Mouse (Mus musculus) midbrain, postnatal 0 days (tissue): ENCODE data around the gene Cd276. TPM values are rescaled to one million over a fixed set of nuclear protein-coding genes. Genes with fewer than 3 reads are reported as not detected.

Experiments used
- ATAC-seq: fragments of 200-750 bp; cut with Nextera tagmentation; 2 replicates; pipeline ENCODE4 v1.8.0; 2017; ENCODE audit warnings: moderate number of reproducible peaks, mild to moderate bottlenecking, moderate TSS enrichment, moderate library complexity; ENCODE audit not compliant: low FRiP score
- DNase-seq: peaks from one replicate; pipeline ENCODE4 v3.0.0-alpha.2; 2015; ENCODE audit warnings: low spot score
- H3K27ac ChIP-seq: fragments of 300-500 bp; sonication (generic); 2 replicates; pipeline ENCODE4 v1.5.1; 2014; ENCODE audit warnings: low read depth, mild to moderate bottlenecking, low read length, mixed read lengths
- H3K27me3 ChIP-seq: fragments of 300-500 bp; sonication (generic); 2 replicates; pipeline ENCODE4 v1.6.1; 2014; ENCODE audit warnings: low read length, control low read depth, mixed read lengths; ENCODE audit not compliant: insufficient read depth
- H3K36me3 ChIP-seq: fragments of 300-500 bp; sonication (generic); 2 replicates; pipeline ENCODE4 v1.6.1; 2014; ENCODE audit warnings: low read length, control low read depth, mixed read lengths; ENCODE audit not compliant: insufficient read depth
- H3K4me1 ChIP-seq: fragments of 300-500 bp; sonication (generic); 2 replicates; pipeline ENCODE4 v1.6.1; 2014; ENCODE audit warnings: mild to moderate bottlenecking, control low read depth, antibody characterized with exemption, low read length, mixed read lengths; ENCODE audit not compliant: insufficient read depth
- H3K4me2 ChIP-seq: fragments of 300-500 bp; sonication (generic); 2 replicates; pipeline ENCODE4 v1.6.1; 2014; ENCODE audit warnings: low read depth, mild to moderate bottlenecking, low read length, mixed read lengths; ENCODE audit not compliant: poor library complexity, severe bottlenecking
- H3K4me3 ChIP-seq: fragments of 300-500 bp; sonication (generic); 2 replicates; pipeline ENCODE4 v1.5.1; 2014; ENCODE audit warnings: low read depth, mild to moderate bottlenecking, low read length, moderate library complexity
- H3K9ac ChIP-seq: fragments of 300-500 bp; sonication (generic); replicated peaks from 2 replicates; pipeline ENCODE4 v1.6.1; 2014; ENCODE audit warnings: mild to moderate bottlenecking, low read length, moderate library complexity, mixed read lengths; ENCODE audit not compliant: poor library complexity, severe bottlenecking
- H3K9me3 ChIP-seq: fragments of 300-500 bp; sonication (generic); 2 replicates; pipeline ENCODE4 v1.6.1; 2016; ENCODE audit warnings: low read length, control low read depth
- CTCF ChIP-seq: IDR thresholded peaks from 2 replicates; pipeline ENCODE4 v1.5.1; 2016; ENCODE audit warnings: antibody characterized with exemption, mild to moderate bottlenecking
- WGBS: fragments of 180-500 bp; shearing (Covaris S2); extraction: QIAGEN DNeasy Blood & Tissue Kit; methylation state at CpG from one replicate; pipeline ENCODE4 v1.1.7; 2014; 5-methylcytosine and 5-hydroxymethylcytosine counted together
- polyA plus RNA-seq: library from polyadenylated mRNA; unstranded; fragments of >200 nt; fragmentation: Nextera tagmentation; extraction: Ambion mirVana; gene quantifications from 2 replicates; pipeline ENCODE4 v1.2.1, GENCODE M21; 2015
- total RNA-seq: library from RNA; depleted of rRNA; stranded (reverse); fragments of >200 nt; gene quantifications from 2 replicates; pipeline ENCODE4 v1.2.3, GENCODE M21; 2014

Gene Cd276
- total and polyA plus RNA-seq, 2 experiments from 2014 or later = 21.5 to 25.5 TPM

DNA sequence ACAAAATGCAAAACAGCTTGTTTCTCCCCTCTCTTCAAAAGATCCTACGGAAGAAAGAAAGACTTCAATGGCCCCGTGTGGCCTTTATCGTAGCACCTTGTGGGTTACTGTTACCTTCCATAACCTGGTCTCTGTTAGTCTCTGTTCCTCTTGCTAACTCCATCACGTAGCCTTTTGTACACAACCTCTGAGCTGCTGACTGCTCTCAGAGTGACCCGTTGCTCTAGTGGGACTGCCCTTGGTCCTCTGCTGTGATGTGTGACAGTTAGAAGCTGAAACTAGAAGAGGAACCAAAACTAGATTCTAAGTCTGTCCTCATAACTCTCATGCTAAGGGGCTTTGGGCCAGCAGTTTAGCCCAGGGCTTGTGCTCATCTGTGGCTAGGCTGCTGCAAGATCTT is 44.8 kb downstream of the Cd276 start:
- Histone ChIP-seq H3K27me3 (no peaks in the 10 kb centered on the region), H3K4me1 (peaks cover 13% of the 10 kb centered on the region), H3K9me3 (no peaks in the 10 kb centered on the region), H3K36me3 (no peaks in the 10 kb centered on the region), H3K4me3 (no peak overlapping the region), H3K27ac (no peak overlapping the region), H3K9ac (no peak overlapping the region), H3K4me2 (no peak overlapping the region)
- DNase-seq (no peak), ATAC-seq (no peak)
- no peak for TF ChIP-seq CTCF
- 87% methylated on average over 5 of the region's 5 CpGs for WGBS

DNA sequence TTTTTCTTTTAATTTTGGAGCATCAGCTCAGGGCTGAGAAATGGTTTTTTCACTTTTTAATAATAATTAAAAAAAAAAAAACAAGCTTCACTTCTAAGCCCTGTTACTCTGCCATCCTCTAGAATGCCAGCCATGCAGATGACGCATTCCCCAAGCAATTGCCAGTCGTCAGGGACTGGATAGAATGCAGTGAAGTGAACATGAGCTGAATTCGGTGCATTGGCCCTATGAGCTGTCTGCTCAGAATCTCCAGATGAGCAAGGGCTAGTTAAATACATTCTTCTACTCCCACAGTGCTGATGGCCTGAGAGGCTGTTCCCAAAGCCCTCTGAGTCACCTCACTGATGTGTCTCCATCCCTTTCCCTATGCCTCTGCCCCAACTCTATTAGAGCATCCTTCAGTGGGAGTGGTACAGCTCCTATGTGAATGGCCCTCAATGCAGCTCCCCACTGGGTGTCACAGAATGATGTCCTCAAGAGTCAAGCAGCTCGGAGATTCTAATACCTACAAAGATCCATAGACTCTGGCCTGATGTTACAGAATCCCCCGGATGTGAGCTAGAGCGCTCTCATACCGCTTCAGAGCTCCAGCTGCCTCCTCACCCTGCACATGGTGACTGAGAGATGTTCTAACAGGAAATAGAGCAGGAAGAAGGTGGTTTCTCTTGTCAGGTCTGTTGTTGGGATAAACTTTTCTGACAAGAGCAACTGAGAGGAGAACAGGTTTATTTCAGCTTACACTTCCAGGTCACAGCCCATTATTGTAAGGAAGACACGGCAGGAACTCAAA is 47.8 kb downstream of the Cd276 start:
- no peaks in the 10 kb centered on the region for H3K36me3 ChIP-seq
- TF ChIP-seq CTCF = no peak
- H3K4me2 ChIP-seq = no peak overlapping the region
- no peaks in the 10 kb centered on the region for H3K27me3 ChIP-seq
- WGBS = 73% methylated on average over 8 of the region's 8 CpGs
- ATAC-seq = no peak
- DNase-seq = no peak
- H3K27ac ChIP-seq = no peak overlapping the region
- H3K9me3 ChIP-seq = no peaks in the 10 kb centered on the region
- H3K4me1 ChIP-seq = no peaks in the 10 kb centered on the region
- no peak overlapping the region for H3K4me3 ChIP-seq
- no peak overlapping the region for H3K9ac ChIP-seq

DNA sequence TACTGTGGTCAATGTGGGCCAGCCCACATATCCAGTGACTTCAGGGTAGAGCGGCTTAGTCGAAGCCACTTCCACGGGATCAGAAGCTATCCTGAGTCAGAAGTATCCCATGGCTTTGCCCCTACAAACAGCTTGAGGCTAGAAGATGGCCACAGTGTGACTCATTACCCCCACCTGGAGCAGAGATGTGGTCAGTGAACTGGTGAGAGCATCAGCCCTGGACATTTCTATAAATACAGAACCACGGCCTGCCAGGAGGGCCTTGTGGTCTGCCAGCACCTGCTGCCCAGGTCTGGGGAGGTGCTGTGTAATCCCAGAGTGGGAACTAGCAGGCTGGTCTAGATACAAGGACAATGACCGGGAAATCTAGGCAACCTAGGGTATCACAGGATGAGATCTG is 54.3 kb downstream of the Cd276 start:
- Histone ChIP-seq H3K9ac (no peak overlapping the region), H3K27me3 (no peaks in the 10 kb centered on the region), H3K27ac (no peak overlapping the region), H3K9me3 (no peaks in the 10 kb centered on the region), H3K4me1 (no peaks in the 10 kb centered on the region; the same call in 1 of the 2 replicates), H3K36me3 (peaks cover 6% of the 10 kb centered on the region; the same call in 1 of the 2 replicates), H3K4me2 (no peak overlapping the region), H3K4me3 (no peak overlapping the region)
- WGBS = 85% methylated on average over 5 of the region's 5 CpGs
- TF ChIP-seq CTCF = no peak
- DNase-seq (no peak), ATAC-seq (no peak)

DNA sequence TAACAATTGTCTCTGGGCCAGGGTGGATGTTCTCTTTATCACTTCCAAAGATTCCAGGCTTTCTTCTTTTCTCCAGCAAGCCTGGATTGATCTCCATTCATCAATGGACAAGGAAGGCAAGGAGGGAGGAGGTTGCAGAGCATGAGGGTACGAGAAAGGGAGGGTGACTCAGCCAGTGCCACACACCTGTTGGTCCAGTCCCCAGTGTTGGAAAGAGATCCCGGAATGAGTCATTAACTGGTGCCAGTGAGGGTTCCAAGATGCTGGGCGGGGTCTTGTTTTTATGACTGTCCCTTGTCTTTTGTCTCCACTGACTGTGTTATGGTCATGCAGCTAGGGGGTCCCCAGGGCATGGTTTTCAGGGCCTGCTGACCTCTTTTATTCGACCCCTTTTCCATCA is 57.3 kb downstream of the Cd276 start:
- H3K4me3 ChIP-seq = no peak overlapping the region
- H3K27ac ChIP-seq = no peak overlapping the region
- H3K36me3 ChIP-seq = peaks cover 9% of the 10 kb centered on the region; the same call in 1 of the 2 replicates
- H3K9ac ChIP-seq = no peak overlapping the region
- no peak for TF ChIP-seq CTCF
- ATAC-seq (no peak), DNase-seq (no peak)
- no peak overlapping the region for H3K4me2 ChIP-seq
- H3K27me3 ChIP-seq = no peaks in the 10 kb centered on the region
- WGBS = 74% methylated on average over 4 of the region's 4 CpGs
- no peaks in the 10 kb centered on the region; the same call in 1 of the 2 replicates for H3K4me1 ChIP-seq
- no peaks in the 10 kb centered on the region for H3K9me3 ChIP-seq

DNA sequence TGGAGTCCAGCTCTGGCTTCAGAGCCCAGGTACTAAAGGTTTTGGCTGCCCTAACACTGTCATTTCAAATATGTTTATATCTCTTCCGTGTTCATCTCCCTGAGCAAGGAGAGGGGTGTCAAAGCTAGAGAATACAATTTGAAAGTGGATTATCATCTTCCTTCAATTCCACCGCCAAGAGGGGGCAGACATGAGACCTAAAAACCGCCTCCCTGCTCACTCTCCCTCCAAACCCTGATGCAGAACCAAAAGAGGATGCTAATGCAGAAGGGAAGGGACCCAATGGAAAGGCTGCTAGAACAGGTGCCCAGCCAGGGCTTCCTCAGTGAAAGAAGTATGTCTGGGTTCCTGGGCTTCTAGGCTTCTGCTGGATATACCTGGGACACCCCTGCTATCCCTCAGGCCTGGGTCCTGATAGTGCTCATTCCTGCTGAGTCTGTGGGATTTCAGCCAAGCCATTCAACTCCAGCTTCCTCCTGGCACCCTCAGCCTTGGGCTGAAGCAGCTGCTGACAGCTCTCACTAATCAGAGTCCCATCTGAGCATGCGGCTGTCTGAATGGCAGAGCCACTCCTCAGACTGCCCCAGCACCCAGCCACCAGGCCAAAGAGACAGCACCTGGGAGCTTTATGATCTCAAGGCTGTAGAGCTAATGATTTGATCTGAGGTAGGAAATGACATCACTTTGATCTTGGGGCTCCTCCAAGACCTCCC is 58.6 kb downstream of the Cd276 start:
- ATAC-seq (no peak), DNase-seq (peak; percentile 32)
- WGBS = 25% methylated on average over 4 of the region's 4 CpGs
- Histone ChIP-seq H3K27me3 (no peaks in the 10 kb centered on the region), H3K9ac (no peak overlapping the region), H3K4me2 (no peak overlapping the region), H3K4me3 (no peak overlapping the region), H3K27ac (no peak overlapping the region), H3K36me3 (peaks cover 12% of the 10 kb centered on the region; the same call in 1 of the 2 replicates), H3K9me3 (no peaks in the 10 kb centered on the region), H3K4me1 (no peaks in the 10 kb centered on the region; the same call in 1 of the 2 replicates)
- TF ChIP-seq CTCF = peak; percentile 55

DNA sequence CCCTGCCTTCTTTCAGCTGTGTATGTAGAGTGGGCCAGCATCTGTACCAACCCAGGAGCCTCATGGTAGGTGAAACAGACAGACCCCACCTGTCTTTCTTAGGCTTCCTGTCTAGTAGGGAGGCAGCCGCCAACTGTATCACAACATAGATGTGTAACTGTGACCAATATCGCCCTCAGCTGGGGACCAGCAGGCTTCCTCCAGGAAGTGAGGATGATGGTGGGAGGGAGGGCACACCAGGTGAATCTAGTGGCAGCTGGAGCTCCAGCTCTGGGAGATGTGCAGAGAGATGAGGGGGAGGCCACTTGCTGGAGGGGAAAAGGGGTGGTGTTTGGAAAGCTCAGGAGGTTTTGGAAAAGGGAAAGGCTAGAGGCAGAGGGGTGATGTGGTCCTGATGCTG is 60.2 kb downstream of the Cd276 start:
- no peaks in the 10 kb centered on the region for H3K9me3 ChIP-seq
- no peak for ATAC-seq
- H3K27ac ChIP-seq = no peak overlapping the region
- DNase-seq = no peak
- H3K4me3 ChIP-seq = no peak overlapping the region
- no peaks in the 10 kb centered on the region for H3K27me3 ChIP-seq
- no peak overlapping the region for H3K4me2 ChIP-seq
- 78% methylated on average over 2 of the region's 2 CpGs for whole genome bisulfite sequencing
- H3K9ac ChIP-seq = no peak overlapping the region
- H3K36me3 ChIP-seq = peaks cover 12% of the 10 kb centered on the region; the same call in 1 of the 2 replicates
- peak; percentile 49 for TF ChIP-seq CTCF
- H3K4me1 ChIP-seq = peaks cover 2% of the 10 kb centered on the region
